Mouse (Mus musculus) embryonic facial prominence, embryonic 12.5 days (tissue): Measurements from ENCODE around the gene Zfp82. TPM values are rescaled to one million over a fixed set of nuclear protein-coding genes. Genes with fewer than 3 reads are reported as not detected.
A peak's percentile ranks its signal among the peaks of the same experiment; 100 is the strongest.

Source experiments
- ATAC-seq: fragments of 200-750 bp; cut with Nextera tagmentation; 2 replicates; pipeline ENCODE4 v1.8.0; 2017; ENCODE audit not compliant: insufficient number of reproducible peaks, insufficient read depth, low FRiP score, low TSS enrichment
- H3K27ac ChIP-seq: fragments of 300-500 bp; sonication (generic); 2 replicates; pipeline ENCODE4 v1.5.1; 2016; ENCODE audit warnings: mild to moderate bottlenecking
- H3K27me3 ChIP-seq: fragments of 300-500 bp; sonication (generic); 2 replicates; pipeline ENCODE4 v1.6.1; 2016; ENCODE audit warnings: mild to moderate bottlenecking, moderate library complexity
- H3K36me3 ChIP-seq: fragments of 300-500 bp; sonication (generic); 2 replicates; pipeline ENCODE4 v1.6.1; 2016; ENCODE audit warnings: mild to moderate bottlenecking
- H3K4me1 ChIP-seq: fragments of 300-500 bp; sonication (generic); 2 replicates; pipeline ENCODE4 v1.6.1; 2016
- H3K4me2 ChIP-seq: fragments of 300-500 bp; sonication (generic); replicated peaks from 2 replicates; pipeline ENCODE4 v1.6.1; 2016; ENCODE audit warnings: mild to moderate bottlenecking, moderate library complexity
- H3K4me3 ChIP-seq: fragments of 300-500 bp; sonication (generic); 2 replicates; pipeline ENCODE4 v1.5.1; 2016; ENCODE audit warnings: mild to moderate bottlenecking
- H3K9ac ChIP-seq: fragments of 300-500 bp; sonication (generic); 2 replicates; pipeline ENCODE4 v1.6.1; 2016; ENCODE audit warnings: mild to moderate bottlenecking, moderate library complexity
- H3K9me3 ChIP-seq: fragments of 300-500 bp; sonication (generic); 2 replicates; pipeline ENCODE4 v1.6.1; 2016; ENCODE audit warnings: mild to moderate bottlenecking, moderate library complexity
- WGBS: fragments of 180-500 bp; shearing (Covaris S2); methylation state at CpG from one replicate; pipeline ENCODE4 v1.1.7; 2016; 5-methylcytosine and 5-hydroxymethylcytosine counted together
- microRNA-seq: library from miRNA; unstranded; fragments of <30 nt; microRNA quantifications from one replicate; pipeline ENCODE4, GENCODE M21; 2017
- polyA plus RNA-seq: library from polyadenylated mRNA; unstranded; fragments of >200 nt; fragmentation: Nextera tagmentation; extraction: Ambion mirVana; gene quantifications from 2 replicates; pipeline ENCODE4 v1.2.1, GENCODE M21; 2016

The Zfp82 gene
- polyA plus RNA-seq, 1 experiment from 2014 or later = 7.7 TPM

- Histone ChIP-seq H3K27ac (peak overlapping the region; percentile 59), H3K4me2 (no peak overlapping the region), H3K4me3 (no peak overlapping the region), H3K4me1 (peaks cover 35% of the 10 kb centered on the region), H3K9me3 (no peaks in the 10 kb centered on the region), H3K9ac (no peak overlapping the region), H3K27me3 (no peaks in the 10 kb centered on the region), H3K36me3 (peaks cover 33% of the 10 kb centered on the region)
- WGBS = 73% methylated on average over 21 of the region's 21 CpGs
- ATAC-seq = peak; percentile 17; the same call in 1 of the 2 replicates
Observed at GRCm38 (mm10) chr7:30009321-30010085, 63.2 kb downstream of the Zfp82 start.

GRCm38 (mm10) chr7:30008020-30008690, 64.5 kb downstream of the Zfp82 start:
- Histone ChIP-seq H3K27ac (peak overlapping the region; percentile 88), H3K36me3 (peaks cover 26% of the 10 kb centered on the region), H3K4me2 (no peak overlapping the region), H3K9ac (no peak overlapping the region), H3K27me3 (no peaks in the 10 kb centered on the region), H3K9me3 (no peaks in the 10 kb centered on the region), H3K4me3 (no peak overlapping the region), H3K4me1 (peaks cover 35% of the 10 kb centered on the region)
- no peak; the same call in 1 of the 2 replicates for ATAC-seq
- WGBS = 59% methylated on average over 6 of the region's 6 CpGs

- ATAC-seq = no peak
- 91% methylated on average over 1 of the region's 1 CpGs for WGBS
- Histone ChIP-seq H3K36me3 (peaks cover 26% of the 10 kb centered on the region), H3K27ac (peak overlapping the region; percentile 88), H3K4me2 (no peak overlapping the region), H3K27me3 (no peaks in the 10 kb centered on the region), H3K4me1 (peaks cover 35% of the 10 kb centered on the region), H3K4me3 (no peak overlapping the region), H3K9ac (no peak overlapping the region), H3K9me3 (no peaks in the 10 kb centered on the region)
Observed at GRCm38 (mm10) chr7:30007601-30008000, 65.1 kb downstream of the Zfp82 start.

Small RNA genes lying within 50 kb of the gene (microRNA-seq; reads per million reads assigned to microRNA genes)
- not detected for gene Gm23368

Other genes starting within 250 kb of the Zfp82 start
- gene Zfp940, start 219.2 kb downstream of the Zfp82 start, polyA plus RNA-seq = 8.5 and 8.7 TPM in 2 replicates
- gene Zfp420, start 212.9 kb downstream of the Zfp82 start, polyA plus RNA-seq = 10.3 and 11.5 TPM in 2 replicates
- 12.1 and 14.4 TPM in 2 replicates for gene Zfp27, start 166.3 kb downstream of the Zfp82 start, polyA plus RNA-seq
- gene Zfp383, start 164.7 kb downstream of the Zfp82 start, polyA plus RNA-seq = 6.7 and 7.5 TPM in 2 replicates
- gene Zfp74, start 118.8 kb downstream of the Zfp82 start, polyA plus RNA-seq = 17.2 and 18.0 TPM in 2 replicates
- gene Zfp568, start 88.9 kb downstream of the Zfp82 start, polyA plus RNA-seq = 20.4 and 23.2 TPM in 2 replicates
- gene Zfp14, start 21.5 kb downstream of the Zfp82 start, polyA plus RNA-seq = 5.7 and 6.3 TPM in 2 replicates
- 3.3 and 4.4 TPM in 2 replicates for gene Gm26920, start 17.5 kb upstream of the Zfp82 start, polyA plus RNA-seq
- 16.3 and 19.5 TPM in 2 replicates for gene Zfp566, start 17.6 kb upstream of the Zfp82 start, polyA plus RNA-seq
- gene Zfp260, start 21.9 kb upstream of the Zfp82 start, polyA plus RNA-seq = 148 and 151 TPM in 2 replicates
- gene Zfp382, start 49.0 kb upstream of the Zfp82 start, polyA plus RNA-seq = 13.1 and 16.3 TPM in 2 replicates
- 17.2 and 20.6 TPM in 2 replicates for gene Zfp146, start 96.8 kb upstream of the Zfp82 start, polyA plus RNA-seq
- gene Cox7a1, start 111.2 kb upstream of the Zfp82 start, polyA plus RNA-seq = 4.2 and 4.7 TPM in 2 replicates
- 80.5 and 86.6 TPM in 2 replicates for gene Capns1, start 125.9 kb upstream of the Zfp82 start, polyA plus RNA-seq
- 161 and 181 TPM in 2 replicates for gene Polr2i, start 159.0 kb upstream of the Zfp82 start, polyA plus RNA-seq
- 224 and 250 TPM in 2 replicates for gene Tbcb, start 159.4 kb upstream of the Zfp82 start, polyA plus RNA-seq
- 0.38 TPM in 1 of 2 replicates, not detected in the other for gene Ovol3, start 162.8 kb upstream of the Zfp82 start, polyA plus RNA-seq
- 0.33 and 0.40 TPM in 2 replicates for gene Thap8, start 207.2 kb upstream of the Zfp82 start, polyA plus RNA-seq
- gene Wdr62, start 207.5 kb upstream of the Zfp82 start, polyA plus RNA-seq = 8.9 and 9.9 TPM in 2 replicates
- 54.0 and 55.1 TPM in 2 replicates for gene Clip3, start 218.8 kb upstream of the Zfp82 start, polyA plus RNA-seq
- gene Alkbh6, start 235.8 kb upstream of the Zfp82 start, polyA plus RNA-seq = 88.6 and 92.2 TPM in 2 replicates
- 94.9 and 101 TPM in 2 replicates for gene Syne4, start 241.9 kb upstream of the Zfp82 start, polyA plus RNA-seq
- 0.87 and 2.9 TPM in 2 replicates for gene E130208F15Rik, start 248.8 kb upstream of the Zfp82 start, polyA plus RNA-seq